Mouse (Mus musculus): ENCODE results near the gene Rft1.

The Rft1 gene

GRCm38 (mm10) chr14:30653943-30654659 lies at the start of gene Rft1:
Rft1 (plus strand) TSS chr14:30654360.
- in situ Hi-C loops (cut with MboI; ENCODE audit: low pct_unique_long_range_greater_than_20kb in 1 of 2, low sequenced_read_pairs in 2 of 2, unreplicated experiment in 1 of 2): no loop called here

GRCm38 (mm10) chr14:30606817-30607216 lies 47.3 kb upstream of the Rft1 start:
- in situ Hi-C loops (cut with MboI; ENCODE audit: low pct_unique_long_range_greater_than_20kb in 1 of 2, low sequenced_read_pairs in 2 of 2, unreplicated experiment in 1 of 2): no loop called here

- in situ Hi-C loops (cut with MboI; ENCODE audit: low pct_unique_long_range_greater_than_20kb in 1 of 2, low sequenced_read_pairs in 2 of 2, unreplicated experiment in 1 of 2): no loop called here
These were observed 46.5 kb upstream of the Rft1 start for GRCm38 (mm10) chr14:30607696-30608095.

- in situ Hi-C loops (cut with MboI; ENCODE audit: low pct_unique_long_range_greater_than_20kb in 1 of 2, low sequenced_read_pairs in 2 of 2, unreplicated experiment in 1 of 2): no loop called here
These were observed 46.0 kb upstream of the Rft1 start for GRCm38 (mm10) chr14:30608176-30608575.

GRCm38 (mm10) chr14:30609499-30609898 lies 44.7 kb upstream of the Rft1 start:
- in situ Hi-C loops (cut with MboI; ENCODE audit: low pct_unique_long_range_greater_than_20kb in 1 of 2, low sequenced_read_pairs in 2 of 2, unreplicated experiment in 1 of 2): no loop called here

- in situ Hi-C loops (cut with MboI; ENCODE audit: low pct_unique_long_range_greater_than_20kb in 1 of 2, low sequenced_read_pairs in 2 of 2, unreplicated experiment in 1 of 2): no loop called here
These were observed 43.9 kb upstream of the Rft1 start for GRCm38 (mm10) chr14:30610304-30610703.

GRCm38 (mm10) chr14:30610940-30611339 lies 43.2 kb upstream of the Rft1 start:
- in situ Hi-C loops (cut with MboI; ENCODE audit: low pct_unique_long_range_greater_than_20kb in 1 of 2, low sequenced_read_pairs in 2 of 2, unreplicated experiment in 1 of 2): no loop called here

GRCm38 (mm10) chr14:30612523-30612922 lies 41.6 kb upstream of the Rft1 start:
- in situ Hi-C loops (cut with MboI; ENCODE audit: low pct_unique_long_range_greater_than_20kb in 1 of 2, low sequenced_read_pairs in 2 of 2, unreplicated experiment in 1 of 2): no loop called here

- in situ Hi-C loops (cut with MboI; ENCODE audit: low pct_unique_long_range_greater_than_20kb in 1 of 2, low sequenced_read_pairs in 2 of 2, unreplicated experiment in 1 of 2): no loop called here
These were observed 41.0 kb upstream of the Rft1 start for GRCm38 (mm10) chr14:30612962-30613715.

- in situ Hi-C loops (cut with MboI; ENCODE audit: low pct_unique_long_range_greater_than_20kb in 1 of 2, low sequenced_read_pairs in 2 of 2, unreplicated experiment in 1 of 2): no loop called here
These were observed 37.4 kb upstream of the Rft1 start for GRCm38 (mm10) chr14:30616751-30617150.

GRCm38 (mm10) chr14:30618746-30619275 lies 35.3 kb upstream of the Rft1 start:
- in situ Hi-C loops (cut with MboI; ENCODE audit: low pct_unique_long_range_greater_than_20kb in 1 of 2, low sequenced_read_pairs in 2 of 2, unreplicated experiment in 1 of 2): no loop called here

- in situ Hi-C loops (cut with MboI; ENCODE audit: low pct_unique_long_range_greater_than_20kb in 1 of 2, low sequenced_read_pairs in 2 of 2, unreplicated experiment in 1 of 2): no loop called here
These were observed 34.1 kb upstream of the Rft1 start for GRCm38 (mm10) chr14:30619982-30620578.

- in situ Hi-C loops (cut with MboI; ENCODE audit: low pct_unique_long_range_greater_than_20kb in 1 of 2, low sequenced_read_pairs in 2 of 2, unreplicated experiment in 1 of 2): no loop called here
These were observed 32.0 kb upstream of the Rft1 start for GRCm38 (mm10) chr14:30622130-30622529.

GRCm38 (mm10) chr14:30622556-30622955 lies 31.6 kb upstream of the Rft1 start:
- in situ Hi-C loops (cut with MboI; ENCODE audit: low pct_unique_long_range_greater_than_20kb in 1 of 2, low sequenced_read_pairs in 2 of 2, unreplicated experiment in 1 of 2): no loop called here

- in situ Hi-C loops (cut with MboI; ENCODE audit: low pct_unique_long_range_greater_than_20kb in 1 of 2, low sequenced_read_pairs in 2 of 2, unreplicated experiment in 1 of 2): no loop called here
These were observed 29.9 kb upstream of the Rft1 start for GRCm38 (mm10) chr14:30624277-30624721.

- in situ Hi-C loops (cut with MboI; ENCODE audit: low pct_unique_long_range_greater_than_20kb in 1 of 2, low sequenced_read_pairs in 2 of 2, unreplicated experiment in 1 of 2): no loop called here
These were observed 28.9 kb upstream of the Rft1 start for GRCm38 (mm10) chr14:30625131-30625807.

- in situ Hi-C loops (cut with MboI; ENCODE audit: low pct_unique_long_range_greater_than_20kb in 1 of 2, low sequenced_read_pairs in 2 of 2, unreplicated experiment in 1 of 2): no loop called here
These were observed 28.1 kb upstream of the Rft1 start, which contains the start of gene Prkcd for GRCm38 (mm10) chr14:30625856-30626726. Prkcd (minus strand) TSS chr14:30626210.
